Mouse (Mus musculus): ENCODE measurements at regions not wholly inside any gene's neighbourhood (a gene's known extent, or its start where the extent isn't known, plus 50 kb on each side); places are given as distances from the start of the nearest gene placed in this dataset.

DNA sequence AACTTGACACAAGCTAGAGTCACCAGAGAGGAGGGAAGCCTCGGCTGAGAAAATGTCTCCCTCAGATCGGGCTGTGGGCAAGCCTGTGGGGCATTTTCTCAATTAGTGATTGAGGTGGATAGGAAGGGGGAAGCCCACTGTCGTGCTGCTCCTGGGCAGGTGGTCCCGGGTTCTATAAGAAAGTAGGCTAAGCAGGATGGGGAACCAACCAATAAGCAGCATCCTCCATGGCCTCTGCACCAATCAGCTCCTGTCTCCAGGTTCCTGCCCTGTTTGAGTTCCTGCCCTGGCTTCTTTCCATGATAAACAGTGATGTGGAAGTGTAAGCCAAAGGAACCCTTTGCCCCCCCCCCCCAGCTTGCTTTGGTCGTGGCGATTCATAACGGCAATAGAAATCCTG lies 100.9 kb downstream of the Ddx11 start:
- 30% methylated on average over 7 of the region's 7 CpGs for WGBS
- no peak for TF ChIP-seq POLR2A (IDR thresholded peaks at IDR 0.05; ENCODE audit: borderline replicate concordance, extremely low read depth, low read depth, low read length)
- no peak for TF ChIP-seq CTCF (IDR thresholded peaks at IDR 0.05; ENCODE audit: insufficient read depth, low read length)
- H3K4me1 ChIP-seq (ENCODE audit: control insufficient read depth, insufficient read depth, low read length), result no peaks in the 10 kb centered on the region
- no peak for DNase-seq
- H3K4me3 ChIP-seq (replicated peaks; ENCODE audit: extremely low read depth, low read depth, low read length), result no peak overlapping the region

DNA sequence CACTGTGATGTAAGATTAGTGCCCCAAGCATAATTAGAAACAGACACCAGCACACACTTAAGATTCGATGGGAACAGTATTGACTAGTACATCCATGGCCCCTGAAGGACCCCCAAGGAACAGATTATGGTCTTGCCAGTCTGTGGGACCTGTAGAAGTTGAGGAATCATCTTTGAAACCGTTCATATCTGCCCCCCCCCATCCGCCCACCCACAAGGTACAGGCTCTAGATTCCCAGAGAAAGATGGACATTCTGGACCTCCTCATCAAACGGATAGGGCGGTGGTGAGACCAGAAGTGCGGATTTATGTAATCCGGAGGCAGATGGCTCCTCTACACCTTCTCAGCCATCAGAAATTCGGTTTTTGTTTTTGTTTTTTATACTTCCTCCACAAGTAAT lies 109.1 kb downstream of the Ddx11 start:
- DNase-seq, result no peak
- no peaks in the 10 kb centered on the region for H3K4me1 ChIP-seq (ENCODE audit: control insufficient read depth, insufficient read depth, low read length)

DNA sequence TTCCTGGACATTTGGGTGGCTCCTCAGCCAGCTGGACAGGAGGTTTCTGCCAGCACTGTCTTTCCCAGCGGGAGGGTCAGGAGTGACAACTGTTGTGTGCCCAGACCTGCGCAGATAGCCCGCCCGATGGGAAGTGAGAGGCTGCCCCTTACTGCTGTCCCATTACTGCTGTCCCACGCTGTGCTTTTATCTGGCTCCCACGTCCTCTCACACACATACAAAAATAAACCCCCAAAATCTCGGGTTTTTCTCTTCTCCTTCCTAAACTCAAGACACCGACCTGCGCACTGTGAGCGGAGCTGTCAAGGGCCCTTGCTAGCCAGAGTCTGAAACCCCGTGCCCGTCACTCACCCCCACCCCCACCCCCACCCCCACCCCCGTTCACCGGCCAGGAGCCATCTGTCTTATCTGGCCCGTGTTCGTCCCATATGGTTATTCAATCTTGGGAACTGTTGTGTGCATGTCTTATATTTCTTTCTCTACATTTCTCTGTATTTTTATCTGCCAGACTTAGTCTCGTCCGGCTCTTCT lies 109.6 kb downstream of the Ddx11 start:
- no peak for DNase-seq
- no peaks in the 10 kb centered on the region for H3K4me1 ChIP-seq (ENCODE audit: control insufficient read depth, insufficient read depth, low read length)
- H3K4me3 ChIP-seq (replicated peaks; ENCODE audit: extremely low read depth, low read depth, low read length), result no peak overlapping the region
- TF ChIP-seq CTCF (IDR thresholded peaks at IDR 0.05; ENCODE audit: insufficient read depth, low read length) (no peak), POLR2A (IDR thresholded peaks at IDR 0.05; ENCODE audit: borderline replicate concordance, extremely low read depth, low read depth, low read length) (no peak)
- 50% methylated on average over 18 of the region's 18 CpGs for WGBS

More for the DNA sequence above, 109.1 kb downstream of the Ddx11 start:
- WGBS, result 80% methylated on average over 8 of the region's 8 CpGs
- TF ChIP-seq POLR2A (IDR thresholded peaks at IDR 0.05; ENCODE audit: borderline replicate concordance, extremely low read depth, low read depth, low read length), result no peak
- TF ChIP-seq CTCF (IDR thresholded peaks at IDR 0.05; ENCODE audit: insufficient read depth, low read length), result no peak
- no peak overlapping the region for H3K4me3 ChIP-seq (replicated peaks; ENCODE audit: extremely low read depth, low read depth, low read length)

DNA sequence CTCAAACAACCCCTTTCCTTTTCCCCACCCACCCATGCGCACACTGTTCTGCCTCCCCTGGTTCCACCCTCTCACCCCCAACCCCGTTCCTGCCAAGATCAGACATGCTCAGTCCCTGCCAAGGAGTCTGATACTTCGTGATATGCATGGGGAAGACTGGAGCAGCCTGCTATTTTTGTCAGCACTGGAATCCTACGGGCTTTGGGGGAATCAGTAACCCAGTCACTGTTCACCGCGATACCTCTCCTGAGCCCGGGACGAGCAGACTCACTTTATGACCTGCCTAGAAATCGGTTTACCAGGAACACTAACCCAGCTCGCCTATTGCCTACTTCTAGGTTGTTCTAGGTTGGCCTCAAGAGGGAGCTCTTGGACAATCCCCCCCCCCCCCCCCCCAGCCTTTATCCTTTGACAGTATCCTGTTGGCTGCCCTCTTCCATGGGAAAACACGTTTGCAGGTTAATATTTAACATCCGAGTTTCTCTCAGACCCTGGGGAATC lies 110.2 kb downstream of the Ddx11 start:
- Histone ChIP-seq H3K4me1 (ENCODE audit: control insufficient read depth, insufficient read depth, low read length) (no peaks in the 10 kb centered on the region), H3K4me3 (replicated peaks; ENCODE audit: extremely low read depth, low read depth, low read length) (no peak overlapping the region)
- TF ChIP-seq CTCF (IDR thresholded peaks at IDR 0.05; ENCODE audit: insufficient read depth, low read length), result no peak
- no peak for TF ChIP-seq POLR2A (IDR thresholded peaks at IDR 0.05; ENCODE audit: borderline replicate concordance, extremely low read depth, low read depth, low read length)
- whole genome bisulfite sequencing, result 26% methylated on average over 12 of the region's 12 CpGs
- no peak for DNase-seq

DNA sequence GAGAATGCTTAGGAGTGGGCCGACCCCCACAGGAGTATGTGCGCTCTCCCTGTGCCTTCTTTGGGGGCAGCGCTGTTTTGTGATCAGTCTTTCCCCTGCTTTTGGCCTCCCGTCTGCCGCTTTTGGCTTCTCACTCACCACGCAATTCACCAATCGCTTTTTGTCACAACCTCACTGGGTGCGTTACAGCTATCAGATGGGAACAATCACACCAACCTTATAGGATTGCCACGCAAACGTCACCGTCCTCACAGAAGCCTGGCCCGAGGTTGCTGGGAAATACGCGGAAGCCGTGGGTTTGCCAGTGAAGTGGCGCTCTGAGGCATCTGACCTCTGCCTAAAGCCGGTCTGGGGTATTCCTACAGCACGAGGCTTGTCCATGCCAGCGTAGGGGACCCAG lies 111.1 kb downstream of the Ddx11 start:
- H3K4me1 ChIP-seq (ENCODE audit: control insufficient read depth, insufficient read depth, low read length), result no peaks in the 10 kb centered on the region
- no peak overlapping the region for H3K4me3 ChIP-seq (replicated peaks; ENCODE audit: extremely low read depth, low read depth, low read length)
- WGBS, result 82% methylated on average over 19 of the region's 19 CpGs
- TF ChIP-seq POLR2A (IDR thresholded peaks at IDR 0.05; ENCODE audit: borderline replicate concordance, extremely low read depth, low read depth, low read length), result no peak
- no peak for TF ChIP-seq CTCF (IDR thresholded peaks at IDR 0.05; ENCODE audit: insufficient read depth, low read length)
- DNase-seq, result no peak

DNA sequence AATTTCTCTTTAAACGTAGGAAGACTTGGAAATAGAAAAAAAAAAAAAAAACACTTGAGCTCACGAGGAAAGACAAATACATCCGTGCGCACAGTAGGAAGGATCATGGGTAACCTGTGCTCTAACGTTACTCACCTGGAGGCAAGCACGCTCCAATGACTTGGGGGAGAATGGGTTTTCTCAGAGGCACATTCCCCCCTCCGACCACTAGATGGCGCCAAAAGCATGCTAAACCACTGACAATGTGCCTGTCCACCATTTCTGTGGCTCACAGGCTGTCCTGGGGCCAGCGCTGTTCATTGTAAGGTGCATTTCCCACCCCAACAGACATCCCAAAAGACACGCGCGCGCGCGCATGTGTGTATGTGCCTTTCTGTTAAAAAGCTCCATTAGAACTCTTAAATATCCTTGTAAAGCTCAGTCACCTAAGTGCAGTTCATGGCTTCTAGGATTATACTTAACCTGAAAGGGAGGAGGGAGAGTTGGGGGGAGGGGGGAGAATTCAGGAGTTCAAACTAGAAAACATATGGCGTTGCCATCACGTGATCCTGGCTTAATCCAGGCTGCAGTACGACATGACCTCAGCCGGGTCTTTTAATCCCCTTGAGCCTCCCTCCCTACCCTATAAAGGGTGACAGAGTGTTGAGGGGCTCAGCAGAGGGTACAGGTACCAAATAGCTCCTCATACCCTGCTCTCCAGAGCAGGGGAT lies 111.9 kb downstream of the Ddx11 start:
- no peak for TF ChIP-seq POLR2A (IDR thresholded peaks at IDR 0.05; ENCODE audit: borderline replicate concordance, extremely low read depth, low read depth, low read length)
- peak; percentile 99 for TF ChIP-seq CTCF (IDR thresholded peaks at IDR 0.05; ENCODE audit: insufficient read depth, low read length)
- H3K4me3 ChIP-seq (replicated peaks; ENCODE audit: extremely low read depth, low read depth, low read length), result no peak overlapping the region
- no peaks in the 10 kb centered on the region for H3K4me1 ChIP-seq (ENCODE audit: control insufficient read depth, insufficient read depth, low read length)
- peak; percentile 82 for DNase-seq
- WGBS, result 6% methylated on average over 19 of the region's 19 CpGs

DNA sequence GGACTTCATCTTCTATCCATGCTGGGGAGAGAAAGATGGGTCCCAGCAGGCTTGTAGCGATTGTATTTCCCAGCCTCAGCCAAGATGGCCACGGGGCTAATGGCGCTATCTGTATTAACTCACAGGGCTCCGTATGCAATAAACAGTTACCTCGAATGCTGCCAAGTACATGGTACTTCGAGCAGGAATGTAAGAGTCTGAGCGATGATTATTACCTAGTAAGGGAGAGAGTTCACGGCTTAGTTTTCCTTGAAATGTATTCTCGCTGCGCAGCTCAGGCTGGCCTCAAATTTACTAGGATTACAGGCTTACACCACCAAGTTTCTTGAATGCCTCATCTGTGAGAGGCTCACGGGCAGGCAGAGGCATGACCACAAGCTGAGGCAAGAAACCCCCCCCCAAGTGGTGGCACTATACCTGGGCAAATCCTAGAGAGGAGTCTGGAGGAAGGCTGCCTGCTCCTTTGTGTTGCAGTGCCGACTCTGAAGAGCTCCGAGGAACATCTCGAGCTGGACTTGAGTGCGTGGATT lies 112.6 kb downstream of the Ddx11 start:
- Histone ChIP-seq H3K4me3 (replicated peaks; ENCODE audit: extremely low read depth, low read depth, low read length) (no peak overlapping the region), H3K4me1 (ENCODE audit: control insufficient read depth, insufficient read depth, low read length) (no peaks in the 10 kb centered on the region)
- no peak for DNase-seq
- TF ChIP-seq POLR2A (IDR thresholded peaks at IDR 0.05; ENCODE audit: borderline replicate concordance, extremely low read depth, low read depth, low read length) (no peak), CTCF (IDR thresholded peaks at IDR 0.05; ENCODE audit: insufficient read depth, low read length) (no peak)
- 79% methylated on average over 15 of the region's 15 CpGs for WGBS

DNA sequence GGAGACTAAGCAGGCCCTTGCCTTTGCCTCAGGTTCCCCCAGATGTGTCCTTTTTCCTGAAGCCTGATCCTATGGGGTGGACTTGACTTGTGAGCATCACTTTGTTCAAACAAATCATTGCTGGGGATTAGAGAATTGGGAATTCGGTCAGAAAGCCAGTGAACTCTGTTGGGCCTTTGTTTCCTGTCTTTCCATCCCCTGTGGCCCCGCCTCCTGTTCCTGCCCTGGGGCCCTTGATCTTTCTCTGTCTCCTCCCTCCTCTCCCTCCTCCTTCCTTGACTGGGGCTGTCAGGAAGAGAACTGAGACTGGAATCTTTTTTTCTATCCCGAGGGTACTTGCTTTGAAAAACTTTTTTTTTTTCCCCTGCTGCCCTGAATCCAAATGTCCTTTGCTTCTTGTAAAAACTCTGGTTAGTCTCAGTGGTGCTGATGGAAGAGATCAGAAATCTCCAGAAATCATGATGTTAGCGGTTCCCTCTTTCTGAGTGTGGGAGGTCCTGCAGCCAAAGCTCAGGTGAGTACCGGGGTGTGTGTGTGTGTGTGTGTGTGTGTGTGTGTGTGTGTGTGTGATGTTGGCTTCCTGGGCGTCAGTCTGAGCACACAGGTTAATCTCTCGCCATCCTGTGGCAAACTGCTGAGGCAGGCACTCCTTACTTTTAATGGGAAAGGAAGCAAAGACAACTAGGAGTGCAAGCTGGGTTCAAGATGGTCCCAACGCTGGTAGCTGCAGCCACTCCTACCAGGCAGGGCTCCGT lies 118.7 kb downstream of the Ddx11 start:
- Histone ChIP-seq H3K4me1 (ENCODE audit: control insufficient read depth, insufficient read depth, low read length) (no peaks in the 10 kb centered on the region), H3K4me3 (replicated peaks; ENCODE audit: extremely low read depth, low read depth, low read length) (peak overlapping the region; percentile 50)
- TF ChIP-seq POLR2A (IDR thresholded peaks at IDR 0.05; ENCODE audit: borderline replicate concordance, extremely low read depth, low read depth, low read length) (no peak), CTCF (IDR thresholded peaks at IDR 0.05; ENCODE audit: insufficient read depth, low read length) (no peak)
- DNase-seq, result no peak
- WGBS, result 25% methylated on average over 9 of the region's 9 CpGs

DNA sequence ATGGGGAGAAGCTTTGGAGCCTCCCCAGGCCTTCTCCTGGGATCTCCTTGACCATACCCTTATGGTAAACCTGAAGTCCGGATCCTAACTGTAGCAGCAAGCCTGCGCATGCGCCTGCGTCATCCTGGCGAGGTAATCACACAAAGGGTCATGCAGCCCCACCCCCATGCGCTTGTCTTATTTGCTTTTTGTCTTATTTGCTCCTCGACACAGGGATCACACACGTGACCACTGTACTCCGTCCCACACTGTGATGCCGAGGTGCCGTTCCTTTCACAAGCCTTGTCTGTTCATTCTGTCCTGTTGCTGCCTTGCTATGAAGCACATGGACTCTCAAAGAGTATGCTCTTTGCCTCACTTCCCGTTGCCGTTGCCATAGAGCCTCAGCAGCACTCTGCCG lies 120.9 kb downstream of the Ddx11 start:
- H3K4me3 ChIP-seq (replicated peaks; ENCODE audit: extremely low read depth, low read depth, low read length), result no peak overlapping the region
- no peaks in the 10 kb centered on the region for H3K4me1 ChIP-seq (ENCODE audit: control insufficient read depth, insufficient read depth, low read length)
- WGBS, result 88% methylated on average over 14 of the region's 14 CpGs
- DNase-seq, result no peak
- TF ChIP-seq POLR2A (IDR thresholded peaks at IDR 0.05; ENCODE audit: borderline replicate concordance, extremely low read depth, low read depth, low read length) (no peak), CTCF (IDR thresholded peaks at IDR 0.05; ENCODE audit: insufficient read depth, low read length) (no peak)
